In the genomic region with DNA sequence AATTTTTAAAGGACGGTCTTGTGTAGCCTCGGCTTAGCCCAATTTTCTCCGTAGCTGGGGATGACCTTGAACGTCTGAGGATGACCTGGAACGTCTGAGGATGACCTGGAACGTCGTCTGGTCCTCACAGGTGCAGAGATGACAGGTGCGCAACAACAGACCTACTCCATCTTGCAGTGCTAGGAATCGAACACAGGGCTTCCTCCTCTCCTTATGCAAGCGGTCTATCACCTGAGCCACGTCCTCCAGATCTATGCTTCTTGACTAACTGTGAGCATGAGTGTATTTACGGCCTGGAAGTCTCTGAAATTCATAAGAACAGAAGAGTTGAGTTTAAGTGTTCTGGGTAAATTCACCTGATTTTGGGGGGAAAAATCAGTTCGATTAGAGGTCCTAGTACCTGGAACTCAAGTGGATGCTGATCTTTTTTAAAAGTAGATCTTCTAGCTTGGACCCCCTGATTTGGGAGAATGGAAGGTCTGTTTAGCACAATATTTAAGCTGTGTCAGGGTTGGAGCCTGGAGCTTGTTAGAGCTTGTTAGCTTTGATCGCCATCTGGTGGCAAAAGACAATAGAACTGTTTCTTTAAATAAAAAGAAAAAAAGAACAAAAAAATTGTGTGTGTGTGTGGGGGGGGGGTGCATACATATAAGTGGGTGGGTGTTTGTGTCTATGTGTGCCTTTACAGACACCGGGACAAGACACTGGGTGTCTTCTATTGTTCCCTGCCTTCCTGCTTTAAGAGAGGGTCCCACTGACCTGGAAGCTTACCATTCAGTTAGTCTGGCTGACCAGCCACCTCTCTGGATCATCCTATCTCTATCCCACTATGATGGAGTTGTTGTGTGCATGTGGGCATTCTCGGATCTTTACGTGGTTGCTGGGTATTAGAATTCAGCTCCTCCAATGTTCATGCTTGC, we compare ENCODE assay signal across 9 mouse cellular contexts. TPM values are rescaled to one million over a fixed set of nuclear protein-coding genes. Genes with fewer than 3 reads are reported as not detected.
DNase-seq lines count a peak whose midpoint lies in the region; ATAC-seq lines count a peak whose summit lies in the region.
"Had no signal": no experiment of that assay in that cellular context is flagged by ENCODE, and none has a peak within 500 bp of the region (broad histone marks: within the 10 kb centered on the region; RNA-seq: fewer than 3 reads in every experiment).

No protein-coding gene starts in this region.

- peak; percentile 19 for DNase-seq in heart, adult 8-10 months (ENCODE audit: low spot score)
- DNase-seq in midbrain, embryonic 14.5 days: peak; percentile 90
- no peak for DNase-seq in midbrain, embryonic 10.5 days (ENCODE audit: low spot score)
- DNase-seq in hindbrain, embryonic 14.5 days (ENCODE audit: low spot score): peak; percentile 82
- peak; percentile 51 for DNase-seq in retina, postnatal 7 days (ENCODE audit: low read depth, low spot score)
- DNase-seq in adrenal gland, postnatal 4 days (ENCODE audit: low spot score in 2 of 2): no peak
- no peak for DNase-seq in cerebellum, adult 11-12 months

- H3K36me3 ChIP-seq in heart, embryonic 12.5 days: no peaks in the 10 kb centered on the region
- H3K36me3 ChIP-seq in midbrain, embryonic 14.5 days (ENCODE audit: control insufficient read depth, insufficient read depth, low read length): no peaks in the 10 kb centered on the region
- no peaks in the 10 kb centered on the region for H3K36me3 ChIP-seq in midbrain, embryonic 10.5 days
- no peaks in the 10 kb centered on the region for H3K36me3 ChIP-seq in hindbrain, embryonic 14.5 days (replicated peaks; ENCODE audit: control insufficient read depth, insufficient read depth)
- H3K36me3 ChIP-seq: heart, embryonic 15.5 days had no signal

- no peak overlapping the region for H3K9ac ChIP-seq in heart, embryonic 12.5 days
- H3K9ac ChIP-seq in midbrain, embryonic 14.5 days (replicated peaks; ENCODE audit: low read length): no peak overlapping the region
- no peak overlapping the region for H3K9ac ChIP-seq in hindbrain, embryonic 14.5 days
- H3K9ac ChIP-seq: heart, embryonic 15.5 days had no signal

- no peak overlapping the region for H3K4me2 ChIP-seq in heart, embryonic 12.5 days
- H3K4me2 ChIP-seq in midbrain, embryonic 14.5 days (ENCODE audit: low read length): no peak overlapping the region
- no peak overlapping the region for H3K4me2 ChIP-seq in hindbrain, embryonic 14.5 days (replicated peaks)
- H3K4me2 ChIP-seq: heart, embryonic 15.5 days had no signal

- H3K9me3 ChIP-seq in heart, embryonic 12.5 days (replicated peaks): no peaks in the 10 kb centered on the region
- no peaks in the 10 kb centered on the region for H3K9me3 ChIP-seq in midbrain, embryonic 14.5 days (ENCODE audit: control insufficient read depth, low read length)
- H3K9me3 ChIP-seq in midbrain, embryonic 10.5 days (replicated peaks): no peaks in the 10 kb centered on the region
- no peaks in the 10 kb centered on the region for H3K9me3 ChIP-seq in hindbrain, embryonic 14.5 days (ENCODE audit: control insufficient read depth, low read length)
- H3K9me3 ChIP-seq: heart, embryonic 15.5 days had no signal

- H3K4me3 ChIP-seq in heart, embryonic 12.5 days: no peak overlapping the region
- no peak overlapping the region for H3K4me3 ChIP-seq in midbrain, embryonic 14.5 days (replicated peaks; ENCODE audit: low read depth, low read length)
- H3K4me3 ChIP-seq in midbrain, embryonic 10.5 days: no peak overlapping the region
- H3K4me3 ChIP-seq in hindbrain, embryonic 14.5 days (replicated peaks; ENCODE audit: low read length): no peak overlapping the region
- H3K4me3 ChIP-seq: heart, embryonic 15.5 days had no signal

- peaks cover 19% of the 10 kb centered on the region for H3K4me1 ChIP-seq in heart, embryonic 12.5 days (replicated peaks)
- H3K4me1 ChIP-seq in midbrain, embryonic 14.5 days (ENCODE audit: control insufficient read depth, insufficient read depth, low read length): no peaks in the 10 kb centered on the region
- peaks cover 6% of the 10 kb centered on the region; the same call in 1 of the 2 replicates for H3K4me1 ChIP-seq in midbrain, embryonic 10.5 days
- H3K4me1 ChIP-seq in hindbrain, embryonic 14.5 days (replicated peaks; ENCODE audit: control insufficient read depth, insufficient read depth, low read length): no peaks in the 10 kb centered on the region

- WGBS in heart, embryonic 12.5 days: 62% methylated on average over 17 of the region's 17 CpGs
- WGBS in midbrain, embryonic 14.5 days: 68% methylated on average over 17 of the region's 17 CpGs
- WGBS in midbrain, embryonic 10.5 days: 73% methylated on average over 17 of the region's 17 CpGs
- 70% methylated on average over 17 of the region's 17 CpGs for WGBS in hindbrain, embryonic 14.5 days

- no peak overlapping the region for H3K27ac ChIP-seq in heart, embryonic 12.5 days (ENCODE audit: poor library complexity, severe bottlenecking)
- H3K27ac ChIP-seq in midbrain, embryonic 14.5 days (replicated peaks; ENCODE audit: low read depth, low read length): no peak overlapping the region
- H3K27ac ChIP-seq in midbrain, embryonic 10.5 days (replicated peaks): no peak overlapping the region
- H3K27ac ChIP-seq in hindbrain, embryonic 14.5 days: no peak overlapping the region
- H3K27ac ChIP-seq: heart, embryonic 15.5 days had no signal

- ATAC-seq in heart, embryonic 12.5 days (ENCODE audit: insufficient number of reproducible peaks, low FRiP score): no peak
- 0 out of 2 replicates have a peak, but pooled peaks have one; percentile 21 for ATAC-seq in midbrain, embryonic 14.5 days (ENCODE audit: low FRiP score, low TSS enrichment)
- ATAC-seq in hindbrain, embryonic 14.5 days (ENCODE audit: low FRiP score): peak; percentile 65

- no peaks in the 10 kb centered on the region for H3K27me3 ChIP-seq in heart, embryonic 12.5 days (replicated peaks)
- no peaks in the 10 kb centered on the region for H3K27me3 ChIP-seq in midbrain, embryonic 14.5 days (ENCODE audit: control insufficient read depth, insufficient read depth, low read length)
- H3K27me3 ChIP-seq in midbrain, embryonic 10.5 days (ENCODE audit: low read depth, poor library complexity, severe bottlenecking): no peaks in the 10 kb centered on the region
- H3K27me3 ChIP-seq in hindbrain, embryonic 14.5 days (ENCODE audit: control insufficient read depth, insufficient read depth, low read length): no peaks in the 10 kb centered on the region
- H3K27me3 ChIP-seq: heart, embryonic 15.5 days had no signal

RNA-seq across cellular contexts. Expression of gene Egflam, which starts 45.5 kb away (rescaled TPM):
- 10 to 100 TPM in 1 of 4 experiments, 1 to 10 TPM in 3; 4.2 to 13.1 (median 8.9) TPM for total RNA-seq in heart, adult 8-10 months (2022)
- polyA plus RNA-seq in heart, embryonic 12.5 days (2016; fragmentation: Nextera tagmentation; extraction: Ambion mirVana): 9.1 and 10.2 TPM in 2 replicates
- 1.7 and 8.4 TPM in 2 replicates for polyA plus RNA-seq in midbrain, embryonic 14.5 days (2014; fragmentation: Nextera tagmentation; extraction: Ambion mirVana)
- polyA plus RNA-seq in midbrain, embryonic 10.5 days (2016; fragmentation: Nextera tagmentation; extraction: Ambion mirVana): 9.2 and 11.3 TPM in 2 replicates
- polyA plus RNA-seq in hindbrain, embryonic 14.5 days (2014; fragmentation: Nextera tagmentation; extraction: Ambion mirVana): 14.0 and 15.1 TPM in 2 replicates
- 10 to 100 TPM; 10.3 to 14.4 TPM for total RNA-seq in adrenal gland, postnatal 4 days (2021)

Comparison
In these comparisons a context has a peak if more than half of its experiments do, and no peak if none do; other contexts are left out.
1. DNase-seq: peak in heart, adult 8-10 months (single experiment), midbrain, embryonic 14.5 days (single experiment), hindbrain, embryonic 14.5 days (single experiment) and retina, postnatal 7 days (single experiment); none in midbrain, embryonic 10.5 days (single experiment), adrenal gland, postnatal 4 days (0 of 2) and cerebellum, adult 11-12 months (single experiment).